Mouse (Mus musculus) Muller cell, postnatal 12 days (primary cell): Measurements from ENCODE around the gene Zbtb46.
A peak's percentile ranks its signal among the peaks of the same experiment; 100 is the strongest.

Experiments used
- DNase-seq: peaks from one replicate; pipeline ENCODE4 v3.0.0-alpha.2; 2015; ENCODE audit errors: inconsistent ontology term

The Zbtb46 gene

DNA sequence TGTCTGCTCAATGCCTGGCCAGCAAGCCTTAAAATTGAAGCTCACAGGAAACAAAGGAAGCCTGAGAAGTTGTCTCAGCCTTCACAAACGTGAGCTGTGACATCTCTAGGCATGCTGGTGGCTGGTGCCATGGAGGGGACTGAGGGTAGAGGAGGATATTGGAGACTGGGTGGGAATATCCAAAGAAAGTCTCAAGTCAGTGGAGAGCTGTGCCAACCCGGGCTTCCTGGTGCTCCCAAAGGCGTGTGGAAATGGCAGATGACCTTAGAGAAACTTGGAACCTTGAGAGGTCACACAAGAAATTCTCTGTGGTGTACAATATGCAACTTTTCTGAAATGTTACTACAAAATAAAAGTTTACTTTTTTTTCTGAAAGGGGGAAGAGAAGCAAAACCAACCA is 6.2 kb upstream of the Zbtb46 start:
- DNase-seq = no peak

DNA sequence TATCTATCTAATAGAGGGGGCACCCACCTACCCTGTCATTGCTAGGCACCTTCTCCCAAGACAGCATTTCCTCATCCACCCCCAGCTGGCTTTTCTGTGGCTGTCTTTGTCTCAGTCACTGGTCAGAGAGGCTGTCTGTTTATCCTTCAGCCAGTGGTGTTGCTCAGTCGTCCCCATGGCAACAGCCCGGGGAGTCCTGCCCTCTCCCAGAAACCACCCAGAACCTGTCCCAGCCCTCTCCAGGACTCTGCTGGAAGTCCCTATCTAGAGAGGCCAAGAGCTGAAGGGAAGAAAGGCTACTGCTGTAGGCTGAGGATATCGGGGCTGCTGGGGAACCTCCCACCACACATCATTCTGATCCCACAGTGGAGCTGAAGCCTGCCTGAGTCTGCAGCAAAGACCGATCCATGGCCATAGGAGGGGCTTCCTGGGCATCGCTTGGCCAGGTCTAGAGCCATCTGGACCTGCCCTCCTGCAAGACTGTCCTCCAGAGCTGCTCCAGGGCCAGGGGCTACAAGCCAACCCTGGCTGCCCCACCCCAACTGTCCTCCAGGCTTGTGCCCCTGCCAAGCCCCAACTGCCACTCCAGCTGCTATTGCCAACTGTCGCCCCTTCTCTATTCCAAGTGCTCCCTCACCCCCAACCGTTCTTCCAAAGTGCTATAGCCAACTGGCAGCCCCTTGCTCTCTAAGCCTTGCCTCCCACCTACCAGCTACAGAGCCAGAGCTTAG is 3.9 kb upstream of the Zbtb46 start:
- peak; percentile 58 for DNase-seq

GRCm38 (mm10) chr2:181462604-181463003 is 3.4 kb upstream of the Zbtb46 start:
- no peak for DNase-seq

GRCm38 (mm10) chr2:181461536-181462100 is 2.4 kb upstream of the Zbtb46 start:
- no peak for DNase-seq

GRCm38 (mm10) chr2:181459673-181460621 is 721 bp upstream of the Zbtb46 start:
- peak; percentile 77 for DNase-seq

DNA sequence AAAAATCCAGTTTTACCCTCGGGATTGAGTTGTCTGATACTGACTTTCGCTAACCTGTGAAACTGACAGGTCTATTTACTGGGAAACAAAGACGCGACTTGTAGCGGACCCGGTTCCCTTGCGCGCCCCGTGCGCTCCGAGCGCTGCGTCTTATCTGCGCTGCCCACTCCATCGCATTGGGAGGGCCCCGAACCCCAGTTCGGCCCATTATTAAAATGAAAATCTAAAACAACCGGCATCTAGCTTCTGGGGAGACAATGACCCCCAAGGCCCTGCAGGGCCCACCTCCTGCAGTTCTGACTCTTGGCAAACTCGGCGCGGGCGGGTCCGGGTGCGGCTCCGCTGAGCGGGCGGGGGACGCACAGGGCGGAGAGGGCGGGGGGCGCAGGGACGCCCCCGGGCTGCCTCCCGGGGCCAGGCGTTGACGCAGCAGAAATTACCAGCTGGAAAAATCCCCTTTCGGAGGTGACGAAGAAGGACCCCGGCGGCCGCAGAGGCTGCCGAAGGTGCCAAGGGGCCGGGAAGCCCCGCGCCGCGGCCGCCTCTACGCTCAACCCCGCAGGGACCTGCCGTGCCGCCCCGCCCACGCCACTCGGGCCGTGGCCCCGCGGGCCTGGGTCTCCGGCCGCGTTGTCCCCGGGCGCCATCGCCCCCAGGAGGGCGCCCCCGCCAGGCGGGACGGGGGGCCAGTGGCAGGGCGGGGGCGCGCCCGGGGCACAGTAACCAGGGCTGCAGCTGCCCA is 644 bp downstream of the Zbtb46 start:
- peak; percentile 35 for DNase-seq

- peak; percentile 21 for DNase-seq
Measured at GRCm38 (mm10) chr2:181457831-181458230, 1.4 kb downstream of the Zbtb46 start.

GRCm38 (mm10) chr2:181455899-181456298 is 3.3 kb downstream of the Zbtb46 start:
- no peak for DNase-seq

GRCm38 (mm10) chr2:181453274-181453673 is 6.0 kb downstream of the Zbtb46 start:
- no peak for DNase-seq

GRCm38 (mm10) chr2:181452181-181452580 is 7.0 kb downstream of the Zbtb46 start:
- no peak for DNase-seq

DNA sequence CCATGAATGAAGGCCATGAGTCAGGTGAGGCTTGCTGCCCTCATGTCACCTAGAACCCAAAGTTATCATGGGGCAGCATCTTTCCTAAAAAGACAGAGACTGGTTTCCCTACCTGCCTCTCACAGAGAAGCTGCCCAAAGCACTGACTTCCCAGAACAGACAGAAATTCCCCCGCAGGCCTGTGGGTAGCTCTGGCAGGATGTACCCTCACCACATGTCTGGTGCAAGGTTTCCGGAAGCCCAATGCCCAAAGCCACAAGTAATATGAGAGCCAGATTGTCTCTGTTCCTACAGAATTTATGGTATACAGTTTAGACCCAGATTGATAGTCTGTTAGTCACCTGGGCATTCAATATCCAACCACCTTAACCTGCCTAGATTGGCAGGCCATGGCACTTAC is 16.2 kb downstream of the Zbtb46 start:
- no peak for DNase-seq

- DNase-seq = no peak
Measured at GRCm38 (mm10) chr2:181438176-181438575, 21.1 kb downstream of the Zbtb46 start.

DNA sequence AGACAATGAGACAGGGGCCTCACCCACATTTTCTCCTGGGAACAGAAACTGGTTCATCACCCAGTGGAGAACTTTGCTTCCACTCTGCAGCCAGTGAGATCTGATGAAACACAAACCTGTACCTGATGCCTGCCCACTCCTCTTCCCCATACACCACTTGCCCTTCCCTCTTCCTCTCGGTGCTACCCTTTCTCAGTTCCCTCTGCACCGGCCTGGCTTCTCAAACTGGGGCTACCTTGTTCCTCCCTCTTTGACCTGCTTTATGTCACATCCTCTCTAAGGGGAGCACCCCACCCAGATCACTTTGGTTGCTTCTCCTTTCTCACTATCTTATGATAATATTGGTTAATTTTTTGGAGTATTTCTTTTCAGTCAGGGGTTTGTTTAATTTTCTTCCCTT is 23.0 kb downstream of the Zbtb46 start:
- DNase-seq = no peak

- no peak for DNase-seq
Measured at GRCm38 (mm10) chr2:181423834-181424233, 35.4 kb downstream of the Zbtb46 start.

DNA sequence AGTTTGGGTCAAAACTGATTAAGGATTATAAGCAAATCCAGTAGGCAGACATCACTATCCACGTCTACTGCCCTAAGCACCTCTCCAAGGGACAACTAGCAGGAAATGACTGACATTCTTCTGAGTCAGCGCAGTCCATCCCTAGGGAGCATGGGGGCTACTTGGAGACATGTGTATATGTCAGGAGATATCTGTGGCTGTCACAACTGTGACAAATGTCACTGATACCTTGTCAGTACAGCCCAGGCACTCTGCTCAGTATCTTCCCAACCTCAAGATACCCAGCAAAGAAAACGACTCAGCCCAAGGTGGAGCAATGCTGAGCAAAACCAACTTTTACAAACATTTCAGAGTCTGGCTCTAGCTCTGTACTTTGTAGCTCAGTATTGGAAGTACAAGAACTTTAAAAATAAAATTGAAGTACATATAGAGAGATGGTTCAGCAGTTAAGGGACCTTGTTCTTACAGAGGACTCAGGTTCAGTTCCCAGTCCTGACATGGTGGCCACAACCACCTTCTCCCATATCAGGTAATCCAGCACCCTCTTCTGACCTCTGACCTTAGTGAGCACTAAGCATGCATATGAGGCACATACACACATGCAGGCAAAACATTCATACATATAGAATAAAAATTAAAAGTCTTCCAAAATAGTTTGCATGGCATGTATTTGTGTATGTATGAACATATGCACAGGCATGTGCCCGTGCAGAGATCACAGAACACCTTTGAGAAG is 38.2 kb downstream of the Zbtb46 start:
- no peak for DNase-seq

DNA sequence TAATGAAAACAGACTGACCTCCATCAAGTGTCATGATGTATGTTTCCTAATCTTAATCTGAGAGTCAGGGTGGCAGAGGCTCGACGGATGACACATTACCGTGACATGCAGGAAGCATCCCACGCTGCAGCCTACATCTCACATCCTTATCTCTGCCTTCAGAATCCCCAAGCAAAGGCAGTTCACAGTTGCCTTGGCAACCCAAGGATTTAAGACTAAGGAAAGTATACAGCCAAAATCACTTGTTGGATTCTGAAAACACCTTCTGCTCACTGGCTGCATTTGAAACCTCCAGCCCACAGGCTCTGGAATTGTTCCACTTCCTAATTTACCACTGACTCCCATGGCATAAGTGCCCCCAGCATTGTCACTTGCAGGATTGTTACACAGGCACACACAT is 38.8 kb downstream of the Zbtb46 start:
- DNase-seq = no peak

- DNase-seq = no peak
Measured at GRCm38 (mm10) chr2:181419359-181419758, 39.9 kb downstream of the Zbtb46 start.

GRCm38 (mm10) chr2:181415945-181416344 is 43.3 kb downstream of the Zbtb46 start:
- DNase-seq = peak; percentile 28

GRCm38 (mm10) chr2:181413141-181413540 is 46.1 kb downstream of the Zbtb46 start:
- DNase-seq = peak; percentile 61

GRCm38 (mm10) chr2:181410760-181411473 is 48.3 kb downstream of the Zbtb46 start:
- DNase-seq = peak; percentile 64
